Mouse (Mus musculus) ES-Bruce4 (cell line): ENCODE measurements around the gene Aqp12. TPM values are rescaled to one million over a fixed set of nuclear protein-coding genes. Genes with fewer than 3 reads are reported as not detected.

Experiments
- H3K27ac ChIP-seq: 2 replicates; pipeline ENCODE4 v1.5.1; 2012; ENCODE audit warnings: low read length, inconsistent platforms; ENCODE audit not compliant: insufficient read depth
- H3K27me3 ChIP-seq: 2 replicates; pipeline ENCODE4 v1.6.1; 2012; ENCODE audit warnings: mild to moderate bottlenecking, low read length, inconsistent platforms; ENCODE audit not compliant: control insufficient read depth, poor library complexity, insufficient read depth, severe bottlenecking
- H3K36me3 ChIP-seq: 2 replicates; pipeline ENCODE4 v1.6.1; 2012; ENCODE audit warnings: inconsistent platforms, mild to moderate bottlenecking, low read length, moderate library complexity; ENCODE audit not compliant: control insufficient read depth, poor library complexity, insufficient read depth, severe bottlenecking
- H3K4me1 ChIP-seq: one replicate; pipeline ENCODE4 v1.8.1; 2011; ENCODE audit warnings: low read length; ENCODE audit not compliant: control insufficient read depth, insufficient read depth
- H3K4me3 ChIP-seq: 2 replicates; pipeline ENCODE4 v1.5.1; 2011; ENCODE audit warnings: low read depth, mild to moderate bottlenecking, low read length
- H3K9ac ChIP-seq: 2 replicates; pipeline ENCODE4 v1.6.1; 2012; ENCODE audit warnings: low read depth, mild to moderate bottlenecking, inconsistent platforms; ENCODE audit not compliant: poor library complexity, severe bottlenecking
- H3K9me3 ChIP-seq: replicated peaks from 2 replicates; pipeline ENCODE4 v1.6.1; 2012; ENCODE audit warnings: mild to moderate bottlenecking, low read length, inconsistent platforms; ENCODE audit not compliant: control insufficient read depth, poor library complexity, insufficient read depth, severe bottlenecking
- CTCF ChIP-seq: IDR thresholded peaks from one replicate; pipeline ENCODE4 v1.8.1; 2011; ENCODE audit warnings: low read depth, low read length
- EP300 ChIP-seq: IDR thresholded peaks from 2 replicates; pipeline ENCODE4 v1.6.1; 2011; ENCODE audit warnings: low read depth, low read length; ENCODE audit not compliant: insufficient read depth
- POLR2A ChIP-seq: IDR thresholded peaks from one replicate; pipeline ENCODE4 v1.8.1; 2011; ENCODE audit warnings: low read length; ENCODE audit not compliant: insufficient read depth
- polyA plus RNA-seq: library from polyadenylated mRNA; stranded (reverse); fragments of >200 nt; gene quantifications from 2 replicates; pipeline ENCODE4 v1.2.4, GENCODE M21; 2011; ENCODE audit warnings: low read depth; ENCODE audit not compliant: missing spikeins, insufficient read depth, insufficient read length

Aqp12 gene
- polyA plus RNA-seq, 1 experiment, result not detected

- H3K4me3 ChIP-seq, result no peak overlapping the region
- H3K9ac ChIP-seq, result no peak overlapping the region
- H3K4me1 ChIP-seq, result peaks cover 5% of the 10 kb centered on the region
- H3K27ac ChIP-seq, result no peak overlapping the region
- TF ChIP-seq EP300 (no peak), POLR2A (no peak), CTCF (no peak)
- H3K27me3 ChIP-seq, result no peaks in the 10 kb centered on the region
- H3K36me3 ChIP-seq, result no peaks in the 10 kb centered on the region
- H3K9me3 ChIP-seq, result no peaks in the 10 kb centered on the region
Measured at GRCm38 (mm10) chr1:92976141-92976566, 30.0 kb upstream of the Aqp12 start.

- Histone ChIP-seq H3K9ac (no peak overlapping the region), H3K36me3 (no peaks in the 10 kb centered on the region), H3K4me3 (no peak overlapping the region), H3K4me1 (peaks cover 5% of the 10 kb centered on the region), H3K27me3 (no peaks in the 10 kb centered on the region), H3K27ac (no peak overlapping the region; the same call in 1 of the 2 replicates), H3K9me3 (no peaks in the 10 kb centered on the region)
- TF ChIP-seq CTCF, result no peak
- no peak for TF ChIP-seq POLR2A
- TF ChIP-seq EP300, result peak; percentile 85
Measured at GRCm38 (mm10) chr1:92978645-92979044, 27.5 kb upstream of the Aqp12 start.

- Histone ChIP-seq H3K4me3 (no peak overlapping the region), H3K4me1 (peaks cover 5% of the 10 kb centered on the region), H3K36me3 (no peaks in the 10 kb centered on the region), H3K27me3 (no peaks in the 10 kb centered on the region), H3K9ac (no peak overlapping the region), H3K9me3 (no peaks in the 10 kb centered on the region), H3K27ac (no peak overlapping the region)
- TF ChIP-seq POLR2A (no peak), EP300 (no peak), CTCF (no peak)
Measured at GRCm38 (mm10) chr1:92979073-92979602, 27.0 kb upstream of the Aqp12 start.

- H3K36me3 ChIP-seq, result no peaks in the 10 kb centered on the region
- no peaks in the 10 kb centered on the region for H3K9me3 ChIP-seq
- no peaks in the 10 kb centered on the region for H3K27me3 ChIP-seq
- no peak overlapping the region for H3K4me3 ChIP-seq
- H3K9ac ChIP-seq, result no peak overlapping the region
- no peak for TF ChIP-seq POLR2A
- no peak for TF ChIP-seq EP300
- no peak for TF ChIP-seq CTCF
- H3K27ac ChIP-seq, result no peak overlapping the region
- peaks cover 5% of the 10 kb centered on the region for H3K4me1 ChIP-seq
Measured at GRCm38 (mm10) chr1:92981056-92981845, 24.9 kb upstream of the Aqp12 start.

GRCm38 (mm10) chr1:92982931-92983605 is 23.1 kb upstream of the Aqp12 start:
- TF ChIP-seq EP300 (no peak), CTCF (no peak)
- H3K9me3 ChIP-seq, result no peaks in the 10 kb centered on the region

GRCm38 (mm10) chr1:92984999-92985398 is 21.1 kb upstream of the Aqp12 start:
- Histone ChIP-seq H3K4me3 (no peak overlapping the region), H3K27ac (no peak overlapping the region), H3K36me3 (no peaks in the 10 kb centered on the region), H3K27me3 (no peaks in the 10 kb centered on the region), H3K9ac (no peak overlapping the region), H3K4me1 (no peaks in the 10 kb centered on the region), H3K9me3 (no peaks in the 10 kb centered on the region)
- no peak for TF ChIP-seq EP300
- TF ChIP-seq CTCF, result no peak
- TF ChIP-seq POLR2A, result no peak

More at GRCm38 (mm10) chr1:92982931-92983605, 23.1 kb upstream of the Aqp12 start:
- H3K4me3 ChIP-seq, result no peak overlapping the region
- H3K27ac ChIP-seq, result no peak overlapping the region
- H3K4me1 ChIP-seq, result peaks cover 5% of the 10 kb centered on the region
- no peaks in the 10 kb centered on the region for H3K36me3 ChIP-seq
- no peaks in the 10 kb centered on the region for H3K27me3 ChIP-seq
- no peak overlapping the region for H3K9ac ChIP-seq
